Mouse (Mus musculus) CH12.LX (cell line): ENCODE measurements around the gene Sipa1. TPM values are rescaled to one million over a fixed set of nuclear protein-coding genes. Genes with fewer than 3 reads are reported as not detected.

Experiments
- DNase-seq: peaks from one replicate; pipeline ENCODE4 v3.0.0-alpha.2; 2013; ENCODE audit errors: extremely low read depth
- H3K27ac ChIP-seq: 2 replicates; pipeline ENCODE4 v1.5.1; 2012; ENCODE audit warnings: low read depth, mild to moderate bottlenecking, control low read depth, moderate library complexity; ENCODE audit not compliant: insufficient read depth
- H3K27me3 ChIP-seq: replicated peaks from 2 replicates; pipeline ENCODE3; 2012; ENCODE audit warnings: inconsistent platforms
- H3K36me3 ChIP-seq, 2 experiments: replicated peaks in 1 of 2; 2 replicates each; pipeline versions ENCODE3 to v1.6.1; 2012; ENCODE audit warnings: inconsistent platforms in 1 of 2, low read length in 1 of 2, mild to moderate bottlenecking in 1 of 2, mixed read lengths in 1 of 2, moderate library complexity in 1 of 2; ENCODE audit not compliant: control insufficient read depth in 1 of 2, insufficient read depth in 1 of 2
- H3K4me1 ChIP-seq, 2 experiments: 2 replicates each; pipeline ENCODE4 v1.6.1; 2012; ENCODE audit warnings: inconsistent platforms in 1 of 2, moderate library complexity in 1 of 2; ENCODE audit not compliant: insufficient read depth in 2 of 2, control insufficient read depth in 1 of 2
- H3K4me2 ChIP-seq: 2 replicates; pipeline ENCODE4 v1.6.1; 2012; ENCODE audit warnings: low read depth, mild to moderate bottlenecking, control low read depth; ENCODE audit not compliant: poor library complexity, insufficient read depth, severe bottlenecking
- H3K4me3 ChIP-seq, 3 experiments: fragments of 150-350 bp in 1 of 3; sonication (generic) in 1 of 3; replicated peaks in 1 of 3; 2 replicates each; pipeline versions ENCODE3 to v1.5.1; 2011 to 2012; ENCODE audit warnings: low read depth in 2 of 3, low read length in 2 of 3, mild to moderate bottlenecking in 2 of 3, moderate library complexity in 2 of 3, control low read depth in 1 of 3, improper control_type of control experiment in 1 of 3, inconsistent platforms in 1 of 3, mixed read lengths in 1 of 3; ENCODE audit not compliant: poor library complexity in 1 of 3
- H3K79me2 ChIP-seq: replicated peaks from 2 replicates; pipeline ENCODE4 v1.6.1; 2012; ENCODE audit warnings: mild to moderate bottlenecking, moderate library complexity; ENCODE audit not compliant: control insufficient read depth, poor library complexity, insufficient read depth, severe bottlenecking; ENCODE audit errors: extremely low read depth
- H3K9ac ChIP-seq: 2 replicates; pipeline ENCODE4 v1.6.1; 2012; ENCODE audit warnings: low read depth, mild to moderate bottlenecking, control low read depth, moderate library complexity; ENCODE audit not compliant: insufficient read depth
- H3K9me3 ChIP-seq: replicated peaks from 2 replicates; pipeline ENCODE3; 2012; ENCODE audit warnings: low read length, inconsistent platforms, mixed read lengths
- BHLHE40 ChIP-seq: IDR thresholded peaks from 2 replicates; pipeline ENCODE4 v1.6.1; 2011; ENCODE audit warnings: mild to moderate bottlenecking, low read depth, low read length, improper control_type of control experiment
- CHD1 ChIP-seq: IDR thresholded peaks from 2 replicates; pipeline ENCODE4 v1.6.1; 2012; ENCODE audit warnings: low read depth, low read length, improper control_type of control experiment, inconsistent platforms
- CHD2 ChIP-seq: IDR thresholded peaks from 2 replicates; pipeline ENCODE4 v1.6.1; 2011; ENCODE audit warnings: low read length, improper control_type of control experiment
- CTCF ChIP-seq, 2 experiments: IDR thresholded peaks in 1 of 2; conservative IDR thresholded peaks in 1 of 2; 2 replicates each; pipeline ENCODE4 v1.5.1; 2011 to 2012; ENCODE audit warnings: low read depth in 2 of 2, low read length in 2 of 2, improper control_type of control experiment in 1 of 2, inconsistent platforms in 1 of 2, mild to moderate bottlenecking in 1 of 2, moderate library complexity in 1 of 2
- ELF1 ChIP-seq: IDR thresholded peaks from 2 replicates; pipeline ENCODE4 v1.6.1; 2014; ENCODE audit warnings: low read depth, mild to moderate bottlenecking, inconsistent platforms, low read length, improper control_type of control experiment
- EP300 ChIP-seq: IDR thresholded peaks from 2 replicates; pipeline ENCODE4 v1.6.1; 2011; ENCODE audit warnings: low read length, improper control_type of control experiment
- ETS1 ChIP-seq: conservative IDR thresholded peaks from 2 replicates; pipeline ENCODE4 v1.6.1; 2012; ENCODE audit warnings: low read depth, mild to moderate bottlenecking, inconsistent platforms, low read length, improper control_type of control experiment, moderate library complexity
- GABPA ChIP-seq: IDR thresholded peaks from 2 replicates; pipeline ENCODE4 v1.6.1; 2012; ENCODE audit warnings: low read depth, low read length, improper control_type of control experiment, inconsistent platforms; ENCODE audit not compliant: insufficient replicate concordance
- HCFC1 ChIP-seq: IDR thresholded peaks from 2 replicates; pipeline ENCODE4 v1.6.1; 2012; ENCODE audit warnings: low read depth, mild to moderate bottlenecking, inconsistent platforms, low read length, improper control_type of control experiment
- KAT2A ChIP-seq: IDR thresholded peaks from 2 replicates; pipeline ENCODE4 v1.6.1; 2012; ENCODE audit warnings: low read length, improper control_type of control experiment, inconsistent platforms; ENCODE audit not compliant: insufficient replicate concordance
- MAFK ChIP-seq: IDR thresholded peaks from 2 replicates; pipeline ENCODE4 v1.6.1; 2011; ENCODE audit warnings: low read length, improper control_type of control experiment; ENCODE audit not compliant: insufficient replicate concordance
- MAX ChIP-seq: IDR thresholded peaks from 2 replicates; pipeline ENCODE4 v1.6.1; 2011; ENCODE audit warnings: low read length, improper control_type of control experiment
- MAZ ChIP-seq: IDR thresholded peaks from 2 replicates; pipeline ENCODE4 v1.6.1; 2012; ENCODE audit warnings: low read depth, mild to moderate bottlenecking, inconsistent platforms, low read length, improper control_type of control experiment, moderate library complexity
- MEF2A ChIP-seq: IDR thresholded peaks from 2 replicates; pipeline ENCODE4 v1.6.1; 2014; ENCODE audit warnings: low read depth, mild to moderate bottlenecking, inconsistent platforms, low read length, improper control_type of control experiment, borderline replicate concordance
- MYC ChIP-seq: IDR thresholded peaks from 2 replicates; pipeline ENCODE4 v1.6.1; 2011; ENCODE audit warnings: low read depth, mild to moderate bottlenecking, improper control_type of control experiment, low read length
- NELFE ChIP-seq: IDR thresholded peaks from 2 replicates; pipeline ENCODE4 v1.6.1; 2011; ENCODE audit warnings: low read depth, low read length, improper control_type of control experiment
- PAX5 ChIP-seq: IDR thresholded peaks from 2 replicates; pipeline ENCODE4 v1.6.1; 2012; ENCODE audit warnings: low read length, inconsistent platforms, mixed read lengths
- POLR2A ChIP-seq: IDR thresholded peaks from 2 replicates; pipeline ENCODE4 v1.6.1; 2011; ENCODE audit warnings: low read depth, mild to moderate bottlenecking, improper control_type of control experiment, low read length
- POLR2AphosphoS2 ChIP-seq: IDR thresholded peaks from 2 replicates; pipeline ENCODE4 v1.6.1; 2011; ENCODE audit warnings: low read depth, low read length, improper control_type of control experiment
- RAD21 ChIP-seq: IDR thresholded peaks from 2 replicates; pipeline ENCODE4 v1.6.1; 2011; ENCODE audit warnings: low read depth, mild to moderate bottlenecking, low read length, improper control_type of control experiment, moderate library complexity
- RCOR1 ChIP-seq: conservative IDR thresholded peaks from 2 replicates; pipeline ENCODE4 v1.6.1; 2012; ENCODE audit warnings: low read depth, mild to moderate bottlenecking, inconsistent platforms, low read length, improper control_type of control experiment
- SIN3A ChIP-seq: IDR thresholded peaks from 2 replicates; pipeline ENCODE4 v1.6.1; 2012; ENCODE audit warnings: low read length, improper control_type of control experiment, inconsistent platforms
- SMC3 ChIP-seq: IDR thresholded peaks from 2 replicates; pipeline ENCODE4 v1.6.1; 2011; ENCODE audit warnings: low read depth, low read length, improper control_type of control experiment
- TBP ChIP-seq: conservative IDR thresholded peaks from 2 replicates; pipeline ENCODE4 v1.6.1; 2011; ENCODE audit warnings: low read depth, low read length, improper control_type of control experiment
- TCF12 ChIP-seq: IDR thresholded peaks from 2 replicates; pipeline ENCODE4 v1.6.1; 2014; ENCODE audit warnings: low read depth, mild to moderate bottlenecking, inconsistent platforms, low read length, improper control_type of control experiment
- USF1 ChIP-seq: IDR thresholded peaks from 2 replicates; pipeline ENCODE4 v1.6.1; 2014; ENCODE audit warnings: low read depth, mild to moderate bottlenecking, inconsistent platforms, low read length, improper control_type of control experiment
- USF2 ChIP-seq: conservative IDR thresholded peaks from 2 replicates; pipeline ENCODE4 v1.6.1; 2011; ENCODE audit warnings: low read depth, low read length, improper control_type of control experiment
- ZC3H11A ChIP-seq: IDR thresholded peaks from 2 replicates; pipeline ENCODE4 v1.6.1; 2012; ENCODE audit warnings: low read depth, mild to moderate bottlenecking, inconsistent platforms, low read length, improper control_type of control experiment
- ZKSCAN1 ChIP-seq: IDR thresholded peaks from 2 replicates; pipeline ENCODE4 v1.6.1; 2012; ENCODE audit warnings: low read depth, inconsistent platforms, low read length, improper control_type of control experiment, borderline replicate concordance
- ZMIZ1 ChIP-seq: IDR thresholded peaks from 2 replicates; pipeline ENCODE4 v1.6.1; 2012; ENCODE audit warnings: low read depth, mild to moderate bottlenecking, inconsistent platforms, low read length, improper control_type of control experiment
- ZNF384 ChIP-seq: IDR thresholded peaks from 2 replicates; pipeline ENCODE4 v1.6.1; 2012; ENCODE audit warnings: low read depth, low read length, improper control_type of control experiment, inconsistent platforms
- dilution Hi-C: fragments of 300-500 bp; cut with MboI; formaldehyde crosslinking; loops from 2 replicates; pipeline ENCODE4 v1.14.3; 2020; ENCODE audit warnings: low sequenced_read_pairs; ENCODE audit not compliant: extremely low pct_unique_long_range_greater_than_20kb, extremely low pct_ligation_motif_present
- in situ Hi-C: fragments of 300-500 bp; cut with MboI; formaldehyde crosslinking; loops from 3 replicates; pipeline ENCODE4 v1.14.3; 2019; ENCODE audit warnings: low sequenced_read_pairs, low pct_ligation_motif_present, low pct_unique_long_range_greater_than_20kb, mixed read lengths
- polyA plus RNA-seq: library from polyadenylated mRNA; unstranded; fragments of >175 nt; gene quantifications from 2 replicates; pipeline ENCODE4 v1.2.1, GENCODE M21; 2012; ENCODE audit warnings: low read depth; ENCODE audit not compliant: insufficient read length
- total RNA-seq, 2 experiments: library from RNA; depleted of rRNA; stranded (reverse); fragments of 300-350 nt in 1 of 2; fragments of >200 nt in 1 of 2; gene quantifications; 2 replicates each; pipeline ENCODE4 v1.2.3; 2012 to 2014

The Sipa1 gene
- total and polyA plus RNA-seq, 3 experiments, result 17.6 to 54.6 (median 51.1) TPM

GRCm38 (mm10) chr19:5611973-5612372 is 51.5 kb downstream of the Sipa1 start:
- H3K27me3 ChIP-seq, result no peaks in the 10 kb centered on the region
- peaks cover 17 to 21% of the 10 kb centered on the region in 2 experiments for H3K36me3 ChIP-seq
- in situ Hi-C loops (no loop called here), dilution Hi-C loops (no loop called here)
- H3K4me1 ChIP-seq, result peaks cover 10 to 22% of the 10 kb centered on the region in 2 experiments
- no peaks in the 10 kb centered on the region for H3K9me3 ChIP-seq
- TF ChIP-seq USF1, result no peak
- TF ChIP-seq KAT2A, result no peak
- no peak for TF ChIP-seq TBP
- peak in 1 of 2 experiments; percentile 12; a peak in 1 of 4 replicates for TF ChIP-seq CTCF (conservative IDR thresholded peaks at IDR 0.05 in 1 of 2, IDR thresholded peaks at IDR 0.05 in 1 of 2; ENCODE audit: low read depth in 2 of 2, low read length in 2 of 2)
- TF ChIP-seq SIN3A, result no peak
- no peak for TF ChIP-seq ZNF384
- no peak overlapping the region for H3K27ac ChIP-seq
- no peak overlapping the region for H3K4me3 ChIP-seq
- H3K79me2 ChIP-seq, result 0 out of 2 replicates have a peak, but pooled peaks cover 2% of the 10 kb centered on the region
- no peak for DNase-seq
- no peak overlapping the region for H3K9ac ChIP-seq
- H3K4me2 ChIP-seq, result no peak overlapping the region

- Histone ChIP-seq H3K4me1 (peaks cover 10 to 22% of the 10 kb centered on the region in 2 experiments), H3K9ac (peak within 1 kb of the TSS; percentile 80), H3K27me3 (no peaks in the 10 kb centered on the region), H3K9me3 (no peaks in the 10 kb centered on the region), H3K79me2 (0 out of 2 replicates have a peak, but pooled peaks cover 2% of the 10 kb centered on the region), H3K36me3 (peaks cover 37 to 43% of the 10 kb centered on the region in 2 experiments), H3K4me3 (peak within 1 kb of the TSS; percentile 71 to 77 (median 72)), H3K27ac (peak within 1 kb of the TSS; percentile 91), H3K4me2 (peak within 1 kb of the TSS; percentile 82)
- in situ Hi-C loops (no loop called here), dilution Hi-C loops (no loop called here)
- peak; percentile 90 for DNase-seq
- TF ChIP-seq USF2 (peak; percentile 93), MAFK (no peak), SMC3 (peak; percentile 35), BHLHE40 (peak; percentile 88), ETS1 (no peak), MEF2A (peak; percentile 11; the same call in 1 of the 2 replicates), RAD21 (no peak), ELF1 (peak; percentile 88), POLR2A (peak; percentile 69), ZKSCAN1 (no peak), CHD1 (no peak), GABPA (no peak), ZMIZ1 (no peak; the same call in 1 of the 2 replicates), ZNF384 (no peak), KAT2A (peak; percentile 79; the same call in 1 of the 2 replicates), EP300 (no peak), ZC3H11A (no peak), HCFC1 (peak; percentile 86), MYC (0 out of 2 replicates have a peak, but pooled peaks have one; percentile 45), POLR2AphosphoS2 (0 out of 2 replicates have a peak, but pooled peaks have one; percentile 33), MAZ (peak; percentile 85; the same call in 1 of the 2 replicates), CHD2 (peak; percentile 73), TCF12 (peak; percentile 61; the same call in 1 of the 2 replicates), NELFE (peak; percentile 67), RCOR1 (no peak), MAX (peak; percentile 95), USF1 (peak; percentile 93), PAX5 (no peak)
Observed at GRCm38 (mm10) chr19:5609547-5610404, 53.7 kb downstream of the Sipa1 start, which contains the start of gene Kat5. Kat5 (minus strand) TSS chr19:5610237.
